Mouse (Mus musculus) liver, adult 2 months (tissue): ENCODE measurements around the gene Csrp1. TPM values are rescaled to one million over a fixed set of nuclear protein-coding genes. Genes with fewer than 3 reads are reported as not detected.

Source experiments
- DNase-seq: peaks from one replicate; pipeline ENCODE4 v3.0.0-alpha.2; 2011; ENCODE audit warnings: low read depth, low spot score; ENCODE audit errors: extremely low read depth
- H3K27ac ChIP-seq: fragments of 200-500 bp; replicated peaks from 2 replicates; pipeline ENCODE4 v1.5.1; 2012; ENCODE audit warnings: low read depth, mild to moderate bottlenecking, control low read depth, inconsistent platforms, low read length; ENCODE audit not compliant: insufficient read depth
- H3K27me3 ChIP-seq: fragments of 200-500 bp; 2 replicates; pipeline ENCODE4 v1.6.1; 2012; ENCODE audit warnings: mild to moderate bottlenecking, moderate library complexity, low read length, inconsistent platforms; ENCODE audit not compliant: control insufficient read depth, insufficient read depth
- H3K36me3 ChIP-seq: fragments of 200-500 bp; 2 replicates; pipeline ENCODE4 v1.6.1; 2012; ENCODE audit warnings: low read length, inconsistent platforms; ENCODE audit not compliant: control insufficient read depth, insufficient read depth
- H3K4me1 ChIP-seq: fragments of 200-500 bp; 2 replicates; pipeline ENCODE4 v1.6.1; 2011; ENCODE audit warnings: low read length; ENCODE audit not compliant: control insufficient read depth, insufficient read depth
- H3K4me3 ChIP-seq: fragments of 200-500 bp; 2 replicates; pipeline ENCODE4 v1.5.1; 2011; ENCODE audit warnings: low read depth, mild to moderate bottlenecking, control low read depth, low read length, moderate library complexity; ENCODE audit not compliant: insufficient read depth
- H3K79me2 ChIP-seq: fragments of 200-500 bp; 2 replicates; pipeline ENCODE4 v1.6.1; 2012; ENCODE audit warnings: inconsistent platforms, mild to moderate bottlenecking, low read length, moderate library complexity; ENCODE audit not compliant: control insufficient read depth, insufficient read depth
- H3K9ac ChIP-seq: fragments of 200-500 bp; 2 replicates; pipeline ENCODE4 v1.6.1; 2012; ENCODE audit warnings: low read depth, mild to moderate bottlenecking, control low read depth, inconsistent platforms, low read length
- CTCF ChIP-seq: fragments of 200-500 bp; IDR thresholded peaks from 2 replicates; pipeline ENCODE4 v1.5.1; 2011; ENCODE audit warnings: low read depth, low read length, control low read depth
- POLR2A ChIP-seq: fragments of 200-500 bp; IDR thresholded peaks from 2 replicates; pipeline ENCODE4 v1.6.1; 2011; ENCODE audit warnings: low read length, control low read depth; ENCODE audit not compliant: insufficient read depth; ENCODE audit errors: extremely low read depth
- WGBS: fragments of 180-500 bp; shearing (Covaris S2); methylation state at CpG from one replicate; pipeline ENCODE4 v1.1.7; 2018; 5-methylcytosine and 5-hydroxymethylcytosine counted together
- polyA plus RNA-seq: library from polyadenylated mRNA; depleted of rRNA; stranded (reverse); fragments of >200 nt; gene quantifications from 2 replicates; pipeline ENCODE4 v1.2.3, GENCODE M21; 2012
- total RNA-seq: library from RNA; depleted of rRNA; stranded (reverse); fragments of >200 nt; gene quantifications from 2 replicates; pipeline ENCODE4 v1.2.3, GENCODE M21; 2014

Csrp1 gene
- total and polyA plus RNA-seq, 2 experiments, result 11.9 to 13.7 TPM

DNA sequence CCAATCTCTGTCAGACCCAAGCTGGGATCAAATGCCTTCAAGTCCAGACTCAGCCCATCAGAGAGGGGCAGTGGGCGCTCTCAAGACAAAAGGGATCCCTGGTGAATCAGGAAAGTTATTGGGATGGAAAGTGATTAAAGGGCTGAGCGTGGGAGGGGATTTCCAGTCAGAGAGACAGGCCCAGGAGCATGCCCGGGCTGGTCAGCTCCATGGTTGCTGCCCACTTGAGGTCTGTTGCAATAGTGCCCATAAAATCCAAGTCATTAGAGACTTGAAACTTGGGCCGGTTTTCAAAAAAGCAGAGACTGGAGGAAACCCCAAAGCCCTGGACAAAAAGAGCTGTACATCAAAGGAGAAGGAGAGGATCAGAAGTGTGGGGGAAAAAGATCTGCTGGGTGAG is 39.8 kb downstream of the Csrp1 start:
- Histone ChIP-seq H3K36me3 (no peaks in the 10 kb centered on the region), H3K4me3 (no peak overlapping the region), H3K27ac (no peak overlapping the region), H3K79me2 (no peaks in the 10 kb centered on the region), H3K4me1 (no peaks in the 10 kb centered on the region), H3K27me3 (no peaks in the 10 kb centered on the region), H3K9ac (no peak overlapping the region)
- TF ChIP-seq POLR2A (no peak), CTCF (no peak)
- no peak for DNase-seq
- WGBS, result 88% methylated on average over 4 of the region's 4 CpGs

DNA sequence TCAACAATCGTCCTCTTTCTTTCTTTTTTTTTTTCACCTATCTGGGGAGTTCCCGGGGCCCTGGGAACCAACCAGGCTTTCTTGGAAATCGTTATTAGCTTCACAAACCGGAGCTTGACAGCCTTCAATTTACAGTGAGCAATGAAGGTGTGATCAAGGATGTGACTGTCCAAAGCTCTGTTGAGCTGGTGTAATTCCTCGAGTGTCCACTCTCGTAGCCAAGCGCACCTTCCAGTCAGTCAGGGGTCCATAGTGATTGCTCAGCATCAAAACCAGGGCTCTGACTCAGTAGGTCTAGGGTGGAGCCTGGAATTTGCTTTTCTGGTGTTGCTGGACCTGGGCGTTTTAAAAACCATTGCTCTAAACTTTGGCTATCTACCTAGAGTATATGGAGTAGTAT is 40.4 kb downstream of the Csrp1 start:
- whole genome bisulfite sequencing, result 66% methylated on average over 8 of the region's 8 CpGs
- Histone ChIP-seq H3K27me3 (no peaks in the 10 kb centered on the region), H3K4me1 (no peaks in the 10 kb centered on the region), H3K27ac (no peak overlapping the region), H3K36me3 (no peaks in the 10 kb centered on the region), H3K79me2 (no peaks in the 10 kb centered on the region), H3K4me3 (no peak overlapping the region), H3K9ac (no peak overlapping the region)
- DNase-seq, result no peak
- no peak for TF ChIP-seq CTCF
- TF ChIP-seq POLR2A, result no peak

DNA sequence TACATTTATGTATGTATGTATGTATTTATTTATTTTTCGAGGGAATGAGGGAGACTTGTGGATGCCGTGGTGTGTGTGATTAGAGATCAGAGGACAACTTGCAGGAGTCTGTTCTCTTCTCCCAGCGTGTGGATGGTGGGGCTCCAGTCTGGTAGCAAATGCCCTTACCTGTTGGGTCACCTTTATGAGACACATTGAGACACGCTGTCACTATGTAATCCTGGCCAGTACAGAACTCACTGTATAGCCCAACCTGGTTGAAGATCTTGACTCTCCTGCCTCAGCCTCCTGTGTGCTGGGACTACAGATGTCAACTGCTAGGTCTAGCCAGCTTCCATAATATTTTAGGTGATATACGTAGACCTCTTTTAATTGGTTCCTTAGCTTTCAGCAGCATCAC is 41.9 kb downstream of the Csrp1 start:
- no peak for DNase-seq

GRCm38 (mm10) chr1:135763503-135764205 is 43.8 kb downstream of the Csrp1 start:
- no peak overlapping the region for H3K27ac ChIP-seq
- H3K4me1 ChIP-seq, result no peaks in the 10 kb centered on the region
- H3K36me3 ChIP-seq, result no peaks in the 10 kb centered on the region
- H3K27me3 ChIP-seq, result peaks cover 9% of the 10 kb centered on the region; the same call in 1 of the 2 replicates
- H3K4me3 ChIP-seq, result no peak overlapping the region
- WGBS, result 71% methylated on average over 9 of the region's 9 CpGs
- no peak for TF ChIP-seq POLR2A
- TF ChIP-seq CTCF, result no peak
- H3K79me2 ChIP-seq, result no peaks in the 10 kb centered on the region
- no peak overlapping the region for H3K9ac ChIP-seq
- DNase-seq, result no peak

More for the DNA sequence above, 41.9 kb downstream of the Csrp1 start:
- Histone ChIP-seq H3K4me3 (no peak overlapping the region), H3K4me1 (no peaks in the 10 kb centered on the region), H3K36me3 (no peaks in the 10 kb centered on the region), H3K9ac (no peak overlapping the region), H3K27me3 (peaks cover 9% of the 10 kb centered on the region; the same call in 1 of the 2 replicates), H3K79me2 (no peaks in the 10 kb centered on the region), H3K27ac (no peak overlapping the region)
- TF ChIP-seq CTCF, result no peak
- no peak for TF ChIP-seq POLR2A
- 86% methylated on average over 5 of the region's 5 CpGs for WGBS

DNA sequence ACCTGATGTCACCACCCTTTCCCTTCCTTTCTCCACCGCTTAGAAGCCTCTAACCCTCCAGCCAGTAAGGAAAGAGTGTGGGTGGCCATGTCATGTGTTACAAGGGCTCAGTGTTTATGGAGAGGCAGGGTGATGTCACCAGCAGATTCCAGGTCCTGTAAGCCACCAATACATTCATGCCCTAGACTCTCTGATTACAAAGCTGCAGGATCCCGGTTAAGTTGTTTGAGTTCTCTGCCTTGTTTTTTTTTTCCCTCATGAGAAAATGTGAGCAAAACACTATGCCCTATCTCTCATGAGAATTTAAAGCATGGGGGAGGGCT is 44.3 kb downstream of the Csrp1 start:
- Histone ChIP-seq H3K36me3 (no peaks in the 10 kb centered on the region), H3K9ac (no peak overlapping the region), H3K79me2 (no peaks in the 10 kb centered on the region), H3K4me3 (no peak overlapping the region), H3K27me3 (peaks cover 9% of the 10 kb centered on the region; the same call in 1 of the 2 replicates), H3K4me1 (no peaks in the 10 kb centered on the region), H3K27ac (no peak overlapping the region)
- no peak for DNase-seq
- WGBS, result 69% methylated on average over 2 of the region's 2 CpGs
- TF ChIP-seq POLR2A, result no peak
- no peak for TF ChIP-seq CTCF

DNA sequence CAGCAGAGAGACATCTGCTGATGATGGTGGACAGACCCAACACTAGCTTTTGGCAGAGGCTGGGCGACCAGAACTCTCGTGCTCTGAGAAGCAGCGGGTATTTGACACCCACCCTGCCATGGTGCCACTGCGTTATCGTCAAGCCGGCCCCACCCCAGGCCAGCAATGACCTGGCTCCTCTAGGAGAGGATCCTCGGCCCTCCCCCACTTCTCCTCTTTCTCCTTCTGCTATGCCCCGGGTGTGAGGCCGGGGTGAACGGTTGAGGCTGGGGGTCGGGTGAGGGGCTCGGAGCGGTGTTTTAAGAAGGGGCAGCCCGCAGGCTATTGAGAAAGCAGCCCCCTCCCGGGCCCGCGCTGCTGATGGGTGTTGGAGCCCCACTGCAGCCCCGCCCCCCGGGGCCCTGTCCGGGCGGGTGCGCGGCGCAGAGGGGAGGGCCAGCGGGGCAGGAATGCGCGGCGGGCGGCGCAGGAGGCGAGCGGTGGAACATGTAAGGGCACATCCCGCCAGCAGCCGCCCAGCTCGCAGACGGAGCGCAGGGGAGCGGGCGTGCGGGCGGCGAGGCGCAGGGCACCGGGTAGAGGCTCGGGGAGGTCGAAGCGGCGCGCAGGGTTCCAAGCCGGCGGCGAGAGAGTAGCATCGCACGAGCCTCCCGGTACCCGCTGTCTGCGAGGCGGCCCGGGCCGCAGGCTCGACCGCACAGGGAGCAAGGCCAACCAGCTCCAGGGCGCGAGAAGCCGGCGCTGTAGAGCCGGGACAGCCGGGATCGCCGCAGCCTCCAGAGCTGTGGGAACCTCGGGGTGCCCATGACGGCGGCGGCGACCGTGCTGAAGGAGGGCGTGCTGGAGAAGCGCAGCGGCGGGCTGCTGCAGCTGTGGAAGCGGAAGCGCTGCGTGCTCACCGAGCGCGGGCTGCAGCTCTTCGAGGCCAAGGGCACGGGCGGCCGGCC is 46.1 kb downstream of the Csrp1 start, which contains the start of gene Phlda3:
Phlda3 (plus strand) TSS at position 475 of the 947 bp plus-strand sequence.
- no peaks in the 10 kb centered on the region for H3K36me3 ChIP-seq
- DNase-seq, result no peak
- peaks cover 9% of the 10 kb centered on the region; the same call in 1 of the 2 replicates for H3K27me3 ChIP-seq
- H3K9ac ChIP-seq, result peak within 1 kb of the TSS; percentile 76
- peak within 1 kb of the TSS; percentile 22; the same call in 1 of the 2 replicates for H3K27ac ChIP-seq
- H3K4me1 ChIP-seq, result no peaks in the 10 kb centered on the region
- TF ChIP-seq POLR2A (0 out of 2 replicates have a peak, but pooled peaks have one; percentile 22), CTCF (no peak)
- 3% methylated on average over 89 of the region's 90 CpGs for WGBS
- no peaks in the 10 kb centered on the region for H3K79me2 ChIP-seq
- peak within 1 kb of the TSS; percentile 68 for H3K4me3 ChIP-seq
